Mouse (Mus musculus) megakaryocyte, adult 5-6 weeks (primary cell): ENCODE data around the gene Alcam. TPM values are rescaled to one million over a fixed set of nuclear protein-coding genes. Genes with fewer than 3 reads are reported as not detected.

ENCODE experiments used
- ATAC-seq: 2 replicates; pipeline ENCODE4 v1.8.0; 2016; ENCODE audit warnings: mild to moderate bottlenecking, inconsistent platforms; ENCODE audit not compliant: poor library complexity, severe bottlenecking
- total RNA-seq, 2 experiments: library from RNA; stranded (forward) in 1 of 2; stranded (reverse) in 1 of 2; fragments of 153-499, 151-499 nt in 1 of 2; fragments of 221-1000, 200-1000 nt in 1 of 2; gene quantifications; 2 replicates each; pipeline versions ENCODE4 v1.2.3 to v1.2.4; 2015 to 2017

Alcam gene
- total RNA-seq, 2 experiments from 2014 or later = 35.6 to 63.1 TPM

DNA sequence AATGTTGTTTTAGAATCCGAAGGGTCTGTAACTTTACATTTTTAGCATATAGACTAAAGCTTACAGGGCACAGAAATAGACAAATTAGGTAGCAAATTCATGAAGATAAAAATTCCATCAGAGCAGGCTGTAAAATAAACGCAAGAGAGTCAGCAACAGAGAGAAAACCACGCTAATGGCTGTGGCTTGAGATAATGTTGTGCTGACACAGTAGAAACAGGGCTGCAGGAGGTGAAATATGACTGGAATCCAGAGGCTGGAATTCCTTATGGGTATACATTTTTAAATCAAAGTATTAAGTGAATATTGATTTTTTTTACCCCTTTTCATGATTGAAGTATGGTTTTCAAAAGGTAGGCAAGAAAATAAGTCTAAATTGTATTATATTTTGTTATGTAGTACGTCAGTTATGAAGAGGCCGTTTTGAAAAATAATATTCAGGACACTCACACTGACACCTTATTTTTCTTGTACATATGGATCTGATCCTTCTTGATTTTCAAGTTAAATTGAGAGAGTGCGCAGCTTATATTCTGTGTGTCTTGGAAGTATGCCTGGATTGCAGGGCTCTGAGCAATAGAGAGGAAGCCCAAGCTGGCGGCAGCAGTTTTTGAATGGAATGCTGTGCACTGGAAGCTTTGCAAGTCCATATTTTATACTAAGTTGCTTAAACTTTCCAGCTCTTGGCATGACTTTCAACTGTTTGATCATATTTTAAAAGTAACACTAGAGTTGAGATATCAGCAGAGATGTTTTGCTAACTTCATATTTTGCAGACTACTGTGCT is 74.9 kb downstream of the Alcam start:
- no peak for ATAC-seq

DNA sequence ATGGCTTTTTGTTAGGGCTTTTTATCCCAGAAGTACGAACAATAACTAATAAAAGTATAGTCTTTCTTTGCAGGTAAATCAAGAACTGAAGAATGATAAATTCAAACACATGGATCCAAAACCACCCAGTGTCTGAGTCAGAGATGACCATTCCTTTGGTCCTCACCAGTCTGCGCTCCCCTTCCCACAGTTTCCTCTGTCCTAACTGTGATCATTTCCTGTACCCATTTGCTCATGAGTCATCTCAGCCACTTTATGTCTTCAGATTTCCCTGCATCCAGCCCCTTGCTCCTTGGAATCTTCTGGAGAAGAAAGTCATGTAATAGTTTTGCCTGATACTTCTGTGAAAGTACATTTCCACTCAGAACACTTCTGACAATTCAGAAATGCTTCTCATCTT is 77.0 kb downstream of the Alcam start:
- ATAC-seq = no peak

DNA sequence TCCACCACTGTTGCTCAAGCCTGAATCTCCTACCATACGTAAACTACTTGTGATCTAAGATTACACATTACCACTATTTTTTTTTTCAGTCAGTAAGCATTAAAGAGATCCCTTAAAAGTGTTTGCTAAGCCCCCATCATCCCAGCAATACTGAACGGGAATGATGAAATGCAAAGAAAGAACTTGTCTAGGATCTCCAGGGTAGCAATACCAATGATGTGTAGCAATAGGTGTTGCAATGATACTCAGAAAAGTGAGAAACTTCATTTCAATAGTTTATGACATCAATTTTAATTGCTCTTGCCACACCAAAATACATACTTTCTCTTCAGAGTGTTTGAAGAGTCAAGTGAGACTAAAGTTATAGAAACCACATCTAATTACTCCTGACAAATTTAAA is 81.9 kb downstream of the Alcam start:
- ATAC-seq = peak; percentile 51

DNA sequence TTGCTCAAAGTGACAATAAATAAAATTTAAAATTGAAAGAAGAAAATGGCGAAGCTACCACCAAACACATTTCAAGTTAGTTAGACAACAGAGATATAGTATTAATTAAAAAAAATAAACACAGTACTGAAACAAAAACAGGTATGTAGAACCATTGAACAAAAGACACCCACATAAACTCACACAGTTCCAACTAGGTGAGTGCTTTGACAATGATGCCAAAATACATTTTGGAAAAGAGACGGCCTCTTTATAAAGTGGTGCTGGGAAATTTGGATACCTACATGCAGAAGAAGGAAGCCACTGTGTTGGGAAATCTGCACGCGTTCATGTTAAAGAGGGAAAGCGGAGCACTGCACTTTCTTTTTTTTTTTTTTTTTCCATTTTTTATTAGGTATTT is 85.4 kb downstream of the Alcam start:
- ATAC-seq = no peak

DNA sequence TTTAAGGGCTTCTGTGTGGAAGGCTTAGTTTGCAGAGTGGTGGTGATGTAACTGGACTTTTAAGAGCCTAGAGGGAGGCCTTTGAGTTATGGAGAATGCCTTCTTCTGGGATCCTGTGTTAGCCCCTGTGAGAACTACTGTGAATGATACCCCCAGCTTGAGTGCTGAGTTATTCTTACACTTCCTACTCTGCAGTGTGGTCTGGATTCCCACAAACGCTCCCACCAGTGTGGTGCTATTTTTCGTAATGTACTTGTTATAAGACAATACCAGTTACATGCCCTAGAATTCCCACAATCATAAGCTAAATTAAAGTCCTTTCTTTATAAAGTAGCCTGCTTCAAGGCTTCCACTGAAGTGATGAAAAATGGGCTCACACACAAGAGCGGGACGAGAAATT is 87.0 kb downstream of the Alcam start:
- no peak for ATAC-seq

DNA sequence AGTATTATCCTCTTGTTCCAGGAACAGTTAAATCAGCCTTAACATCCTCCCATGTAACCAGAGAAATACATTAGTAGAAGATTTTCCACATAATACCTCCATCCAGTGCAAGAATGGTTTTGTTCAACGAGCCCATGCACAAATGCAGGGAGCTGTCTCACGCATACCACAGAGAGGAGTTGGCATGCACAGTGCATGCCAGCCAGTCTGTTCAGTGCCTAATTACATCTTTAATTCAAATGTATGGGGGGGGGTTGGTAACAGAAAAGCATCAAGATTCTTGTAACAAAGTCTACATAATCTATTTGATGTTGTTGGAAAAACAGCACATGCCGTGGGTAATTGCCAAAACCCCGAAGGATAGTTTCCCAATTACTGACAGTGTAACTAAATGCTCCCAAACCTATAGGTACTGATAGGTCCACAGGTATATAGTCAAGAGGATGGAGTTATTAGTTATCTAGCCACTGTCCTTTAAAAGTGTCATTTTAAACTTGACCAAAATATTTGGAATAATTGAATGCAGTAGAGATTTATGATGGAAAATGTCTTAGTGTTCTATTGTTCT is 89.8 kb downstream of the Alcam start:
- no peak for ATAC-seq

DNA sequence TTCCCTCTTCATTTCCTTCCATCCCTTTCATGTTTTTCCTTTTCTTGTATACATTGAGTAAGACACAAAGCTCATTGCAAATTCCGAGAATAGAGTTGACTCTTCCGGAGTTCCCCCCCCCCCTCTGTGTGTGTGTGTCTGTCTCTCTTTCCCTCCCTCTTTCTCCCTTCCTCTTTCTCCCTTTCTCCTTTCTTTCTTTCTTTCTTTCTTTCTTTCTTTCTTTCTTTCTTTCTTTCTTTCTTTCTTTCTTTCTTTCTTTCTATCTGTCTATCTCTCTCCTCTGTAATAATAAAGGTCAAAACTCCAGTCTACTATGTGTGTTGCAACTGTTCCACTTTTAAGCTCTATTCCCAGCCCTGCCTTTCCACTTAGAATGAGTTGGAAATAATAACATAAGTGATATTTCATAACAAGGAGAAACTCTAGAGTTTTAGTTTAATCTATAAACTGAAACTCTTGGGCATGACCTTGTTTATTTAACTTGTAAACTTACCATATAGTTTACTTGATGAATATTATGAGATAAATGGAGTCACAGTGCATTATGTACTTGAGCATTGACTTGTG is 110.3 kb downstream of the Alcam start:
- no peak for ATAC-seq

DNA sequence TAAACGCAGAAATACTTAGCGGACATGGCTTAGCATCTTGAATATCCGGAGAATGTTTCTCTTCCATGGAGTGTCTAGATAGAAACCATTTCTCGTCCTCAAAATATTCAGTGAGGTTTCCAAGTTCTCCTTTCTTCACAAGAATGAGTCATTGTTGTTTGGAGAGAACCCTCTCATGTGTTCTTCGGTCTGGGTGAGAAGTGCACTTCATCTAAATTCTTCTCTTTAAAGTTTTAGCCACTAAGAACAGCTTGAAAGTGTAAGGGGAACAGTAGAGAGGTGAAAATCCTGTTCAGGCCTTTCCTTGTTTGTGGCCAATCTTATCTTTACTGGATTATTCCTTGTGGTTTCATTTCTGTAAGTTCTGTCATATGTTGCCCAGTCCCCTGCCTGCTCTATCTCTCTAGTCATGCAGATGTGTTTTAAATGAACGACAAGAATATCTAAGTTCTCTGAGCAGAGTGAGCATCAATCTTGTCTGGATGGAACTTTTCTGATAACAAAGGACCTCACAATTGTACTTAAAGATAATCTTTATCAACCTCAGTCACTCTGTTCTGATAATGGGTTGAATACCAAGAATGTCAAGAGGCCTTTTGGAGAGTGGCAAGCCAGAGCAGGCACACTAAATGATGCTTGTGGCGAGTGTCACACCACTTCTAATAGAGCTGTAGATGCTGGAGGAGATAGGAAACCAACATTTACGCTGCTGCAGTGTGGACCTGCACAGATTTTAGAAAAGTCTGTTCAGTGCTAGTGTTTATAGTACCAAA is 111.0 kb downstream of the Alcam start:
- no peak; the same call in 1 of the 2 replicates for ATAC-seq

DNA sequence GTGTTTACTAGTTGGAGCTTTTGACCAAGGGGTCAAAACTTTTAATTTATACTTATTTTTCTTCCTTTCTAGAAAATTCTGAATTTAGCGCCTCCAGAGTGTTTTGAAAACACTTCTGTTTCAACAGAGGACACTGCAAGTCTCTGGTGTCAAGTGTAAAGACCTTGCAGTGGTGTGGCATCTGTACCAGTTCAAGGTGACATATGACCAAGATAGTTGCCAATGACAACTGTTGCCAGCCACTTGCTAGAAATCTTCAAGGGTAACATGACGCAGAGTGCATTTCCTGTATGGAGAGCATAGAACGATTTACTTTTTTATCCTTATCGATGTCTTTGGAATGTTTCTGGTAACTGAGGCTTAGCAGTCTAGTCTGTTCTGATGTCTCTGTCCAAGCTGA is 119.8 kb downstream of the Alcam start:
- no peak for ATAC-seq

DNA sequence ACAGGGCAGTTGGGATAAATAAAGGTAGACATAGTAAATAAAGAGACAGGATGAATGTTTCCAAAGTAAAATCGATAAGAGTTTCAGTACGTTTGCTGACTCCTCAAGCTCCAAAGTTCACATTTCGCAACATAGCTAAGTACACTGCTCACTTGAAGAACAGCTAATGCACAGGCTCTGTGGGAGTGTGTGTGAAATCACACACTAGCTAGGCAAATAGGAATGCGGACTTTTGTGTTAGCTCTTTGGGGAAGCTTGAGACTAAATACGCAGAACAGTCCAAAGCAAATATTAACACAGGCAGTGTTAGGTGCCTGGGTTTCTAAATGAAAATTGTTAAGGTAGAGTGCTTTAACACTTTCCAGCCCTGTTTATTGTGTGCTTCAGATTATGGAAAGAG is 120.2 kb downstream of the Alcam start:
- ATAC-seq = no peak

DNA sequence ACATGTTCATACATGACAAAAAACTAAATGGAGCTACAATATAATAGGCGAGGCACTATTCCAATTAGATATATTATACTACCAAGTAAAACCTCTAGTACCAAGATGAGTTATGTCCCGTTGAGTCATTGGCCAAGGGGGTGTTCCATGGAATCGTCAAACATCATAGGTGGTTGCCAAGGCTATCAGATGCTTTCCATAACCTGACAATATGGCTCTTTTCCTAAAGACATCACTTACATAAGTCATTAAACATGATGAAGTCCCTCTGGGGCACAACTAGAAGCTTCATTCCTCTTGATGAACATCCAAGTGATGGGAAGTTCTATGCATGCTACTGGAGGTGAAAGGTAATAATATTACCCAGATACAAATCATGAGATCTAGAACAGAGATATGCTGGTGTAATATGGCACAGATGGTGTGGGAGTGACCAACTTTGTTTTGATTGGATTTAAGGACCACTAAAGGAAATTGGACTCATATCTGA is 122.5 kb downstream of the Alcam start:
- ATAC-seq = no peak

DNA sequence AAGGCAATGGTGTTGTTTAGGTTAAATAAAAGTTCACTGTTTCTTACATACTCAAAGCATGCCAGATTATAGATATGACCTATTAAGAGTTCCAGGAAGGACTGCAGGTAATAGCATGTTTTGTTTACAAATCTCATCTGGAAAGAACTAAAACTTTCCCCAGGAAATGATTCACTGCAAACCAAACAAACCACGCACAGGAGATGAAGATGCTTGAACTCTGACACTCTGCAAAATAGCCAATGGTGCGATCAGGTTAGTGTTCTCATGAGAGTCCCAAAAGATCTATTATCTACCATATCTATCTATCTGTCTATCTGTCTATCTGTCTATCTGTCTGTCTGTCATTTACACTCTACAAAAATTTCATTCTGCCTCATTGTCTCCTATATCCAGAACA is 124.5 kb downstream of the Alcam start:
- no peak for ATAC-seq

DNA sequence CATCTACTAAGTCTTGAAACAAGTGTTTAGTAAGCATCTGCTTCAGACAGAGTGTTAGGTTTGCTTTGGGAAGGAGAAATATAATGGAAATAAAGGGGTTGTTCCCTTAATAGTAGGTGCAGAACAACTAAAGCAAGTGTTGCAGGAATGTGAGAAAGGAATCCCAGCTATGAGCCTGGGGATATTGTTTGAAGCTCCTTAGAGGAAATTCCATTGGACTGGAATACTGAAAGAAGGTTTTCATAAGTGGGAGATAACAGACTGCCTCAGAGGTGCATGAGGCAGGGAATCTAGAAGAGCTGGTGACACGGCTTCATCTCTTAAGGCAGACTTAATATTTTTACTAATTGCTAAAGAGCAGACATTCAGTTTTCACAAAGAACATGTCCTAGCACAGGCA is 134.6 kb downstream of the Alcam start:
- no peak for ATAC-seq

DNA sequence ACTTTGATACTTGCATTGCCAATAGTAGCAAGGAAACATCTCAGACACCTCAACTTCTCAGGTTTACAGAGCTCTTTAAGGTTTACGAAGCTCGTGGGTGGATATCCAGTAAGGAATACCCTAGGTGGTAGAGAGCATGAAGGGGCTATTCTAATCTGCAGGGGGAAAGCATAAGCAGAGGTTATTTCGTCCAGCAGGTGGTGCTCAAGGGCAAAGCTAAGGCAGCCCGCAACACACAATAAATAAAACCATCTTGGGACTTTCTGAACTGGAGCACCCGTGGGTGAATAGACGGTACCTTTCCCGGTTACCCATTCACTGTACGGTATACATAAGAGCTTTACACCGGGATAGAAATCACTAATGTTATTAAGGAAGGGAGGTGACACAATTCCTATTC is 142.8 kb downstream of the Alcam start:
- ATAC-seq = peak; percentile 96

DNA sequence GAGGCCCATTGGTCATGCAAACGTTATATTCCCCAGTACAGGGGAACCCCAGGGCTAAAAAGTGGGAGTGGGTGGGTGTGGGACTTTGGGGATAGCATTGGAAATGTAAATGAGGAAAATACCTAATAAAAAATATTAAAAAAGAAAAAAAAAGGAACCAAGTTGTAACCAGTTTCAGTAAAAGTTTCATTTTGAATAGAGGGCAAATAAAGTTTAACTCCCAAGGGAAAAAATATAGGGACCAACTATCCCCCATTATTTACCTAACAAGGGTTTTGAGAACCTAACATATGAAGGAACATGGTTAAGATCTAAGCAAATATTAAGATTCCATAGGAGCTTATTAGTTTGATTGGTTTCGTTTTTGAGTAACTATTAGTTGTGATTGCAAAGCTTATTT is 146.9 kb downstream of the Alcam start:
- ATAC-seq = no peak

DNA sequence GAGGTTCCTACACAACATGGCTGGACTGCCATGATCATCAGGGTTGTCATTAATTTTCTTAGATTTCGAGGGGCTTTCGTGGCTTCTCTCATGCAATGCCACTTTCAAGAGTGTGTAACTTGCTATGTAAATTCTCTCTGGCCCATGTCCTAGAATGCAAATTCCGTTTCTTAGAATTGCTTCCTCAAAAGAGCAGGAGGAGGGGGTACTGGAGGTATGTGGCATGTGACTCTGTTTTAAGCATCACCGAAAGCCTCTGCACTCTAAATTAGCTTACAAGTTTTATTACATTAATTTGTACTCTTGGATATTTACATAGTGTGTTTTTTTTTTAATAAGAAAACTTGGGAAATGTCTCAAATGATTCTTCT is 150.4 kb downstream of the Alcam start:
- ATAC-seq = no peak

DNA sequence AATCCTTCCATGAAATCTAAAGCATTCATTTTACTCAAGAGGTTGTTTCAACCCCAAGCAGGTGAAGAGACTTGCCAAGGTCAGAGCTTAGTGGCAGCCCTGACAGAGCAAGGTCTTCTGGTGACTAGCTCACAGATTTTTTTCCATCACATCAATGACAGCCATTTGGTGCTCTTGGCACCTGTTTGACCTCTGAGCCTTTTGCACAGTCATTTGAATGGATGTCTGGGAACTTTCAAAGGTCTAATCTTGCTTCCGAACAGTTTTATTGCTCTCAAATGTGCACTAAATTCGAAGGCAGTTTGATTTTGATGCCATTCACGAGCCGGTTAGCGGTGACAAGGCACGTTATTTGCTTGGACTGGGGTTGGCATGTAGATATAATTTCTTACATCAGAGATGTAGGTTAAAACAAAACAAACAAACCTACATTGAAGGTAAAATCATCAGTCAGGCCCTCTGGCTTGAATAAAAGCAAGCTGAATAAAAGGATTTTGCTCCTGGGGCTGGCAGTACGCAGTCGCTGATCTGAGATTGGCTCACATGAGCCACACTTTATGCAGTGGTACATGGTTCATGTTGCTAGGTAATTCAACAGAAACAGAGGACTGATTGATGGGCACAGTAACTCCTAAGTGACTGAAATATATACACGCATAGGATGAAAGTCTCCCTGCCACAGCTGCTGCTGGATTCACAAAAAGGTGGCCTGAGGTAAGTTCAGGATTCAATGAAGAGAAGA is 150.9 kb downstream of the Alcam start:
- ATAC-seq = no peak

DNA sequence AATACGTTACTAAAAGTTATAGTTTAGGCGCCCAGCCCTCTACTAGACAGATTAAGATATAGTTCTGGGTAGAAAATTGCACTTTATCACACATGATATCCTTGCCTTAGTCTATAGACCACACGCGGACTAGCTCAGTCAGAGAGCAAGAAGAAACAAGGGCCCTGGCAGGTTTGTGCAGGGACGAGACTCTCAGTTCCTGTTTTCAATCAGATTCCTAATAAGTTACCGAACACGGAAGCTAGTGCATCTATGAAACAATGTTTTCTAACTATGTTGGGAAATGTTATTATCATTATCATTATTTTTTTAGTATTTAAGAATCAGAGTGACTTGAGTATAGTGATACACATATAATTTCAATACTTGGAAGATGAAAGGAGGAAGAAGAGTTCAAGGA is 152.1 kb downstream of the Alcam start:
- ATAC-seq = peak; percentile 71

DNA sequence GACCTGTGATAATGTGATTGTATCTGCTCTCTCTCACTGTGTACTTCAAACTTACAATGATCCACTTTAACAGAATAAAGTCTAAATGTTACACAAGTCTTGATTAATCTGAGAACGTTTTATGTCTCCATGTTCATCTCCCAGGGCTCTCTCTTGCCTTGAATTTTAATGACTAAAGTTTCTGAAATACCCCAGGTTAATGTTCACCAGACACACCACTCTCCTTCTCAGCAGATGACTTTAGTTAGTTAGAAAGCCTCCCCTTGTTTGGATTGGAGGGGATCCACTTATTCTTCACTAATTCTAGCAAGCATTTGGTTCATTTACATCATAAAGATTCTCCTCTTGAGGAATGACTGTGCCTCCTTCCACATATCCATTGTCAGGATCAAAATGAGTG is 157.5 kb downstream of the Alcam start:
- no peak for ATAC-seq

DNA sequence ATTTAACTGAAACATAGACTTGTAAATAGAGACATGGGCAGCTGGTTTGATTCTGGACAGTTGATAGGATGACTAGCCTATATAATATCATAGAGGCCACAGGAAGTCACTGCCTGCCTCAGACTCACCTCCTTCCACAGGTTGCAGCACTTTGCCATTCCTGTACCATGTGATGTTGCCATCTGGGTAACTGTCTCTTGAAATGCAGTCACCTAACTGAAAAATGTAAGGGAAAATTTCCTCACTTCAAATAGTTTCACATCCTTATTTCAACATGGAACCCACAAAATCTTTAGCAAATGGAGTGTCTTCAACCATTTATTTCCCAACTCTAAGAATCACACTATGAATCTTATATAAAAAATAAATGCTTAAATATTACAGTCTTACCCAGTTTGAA is 158.3 kb downstream of the Alcam start:
- peak; percentile 95 for ATAC-seq
